Mouse (Mus musculus) midbrain, embryonic 10.5 days (tissue): Measurements from ENCODE around the gene Prex1. TPM values are rescaled to one million over a fixed set of nuclear protein-coding genes. Genes with fewer than 3 reads are reported as not detected.
"Not testable (repeated sequence)": the region's sequence is repeated elsewhere in the genome, so short reads cannot be mapped to it uniquely, and the experiment has no call there.

ENCODE experiments used
- DNase-seq: peaks from one replicate; pipeline ENCODE4 v3.0.0-alpha.2; 2017; ENCODE audit warnings: low spot score
- H3K27ac ChIP-seq: fragments of 300-500 bp; sonication (generic); replicated peaks from 2 replicates; pipeline ENCODE4 v1.5.1; 2016; ENCODE audit warnings: mild to moderate bottlenecking
- H3K27me3 ChIP-seq: fragments of 300-500 bp; sonication (generic); 2 replicates; pipeline ENCODE4 v1.6.1; 2016; ENCODE audit warnings: low read depth, mild to moderate bottlenecking; ENCODE audit not compliant: poor library complexity, severe bottlenecking
- H3K36me3 ChIP-seq: fragments of 300-500 bp; sonication (generic); 2 replicates; pipeline ENCODE4 v1.6.1; 2016; ENCODE audit warnings: mild to moderate bottlenecking, moderate library complexity
- H3K4me1 ChIP-seq: fragments of 300-500 bp; sonication (generic); 2 replicates; pipeline ENCODE4 v1.6.1; 2016
- H3K4me3 ChIP-seq: fragments of 300-500 bp; sonication (generic); 2 replicates; pipeline ENCODE4 v1.5.1; 2016; ENCODE audit warnings: mild to moderate bottlenecking, moderate library complexity
- H3K9me3 ChIP-seq: fragments of 300-500 bp; sonication (generic); replicated peaks from 2 replicates; pipeline ENCODE4 v1.6.1; 2016; ENCODE audit warnings: mild to moderate bottlenecking
- WGBS: fragments of 180-500 bp; shearing (Covaris S2); methylation state at CpG from one replicate; pipeline ENCODE4 v1.1.7; 2016; 5-methylcytosine and 5-hydroxymethylcytosine counted together
- polyA plus RNA-seq: library from polyadenylated mRNA; unstranded; fragments of >200 nt; fragmentation: Nextera tagmentation; extraction: Ambion mirVana; gene quantifications from 2 replicates; pipeline ENCODE4 v1.2.1, GENCODE M21; 2016

Gene Prex1
- polyA plus RNA-seq, 1 experiment from 2014 or later, result 32.3 TPM

DNA sequence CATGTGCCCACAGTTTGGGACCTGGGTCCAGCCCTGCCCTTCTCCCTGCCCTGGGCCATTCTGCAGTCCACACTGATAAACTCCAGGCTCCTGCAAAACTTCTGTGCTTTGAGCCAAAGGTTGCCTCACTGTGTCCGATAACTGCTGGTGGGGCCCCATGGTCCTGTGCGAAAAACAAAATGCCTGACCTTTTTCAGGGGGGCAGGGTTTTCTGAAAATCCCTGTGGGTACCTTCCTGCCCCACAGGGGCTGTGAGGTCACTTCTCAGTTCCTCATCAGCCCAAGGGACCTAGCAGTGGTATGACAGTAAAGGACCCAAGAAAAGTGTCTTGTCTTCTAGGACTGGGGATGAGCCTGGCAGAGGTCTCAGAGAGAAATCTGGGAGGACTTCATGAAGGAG, 19.2 kb upstream of the Prex1 start:
- Histone ChIP-seq H3K36me3 (no peaks in the 10 kb centered on the region), H3K4me3 (no peak overlapping the region), H3K4me1 (peaks cover 44% of the 10 kb centered on the region), H3K27me3 (no peaks in the 10 kb centered on the region), H3K27ac (no peak overlapping the region), H3K9me3 (no peaks in the 10 kb centered on the region)
- 93% methylated on average over 2 of the region's 2 CpGs for WGBS
- DNase-seq, result no peak

DNA sequence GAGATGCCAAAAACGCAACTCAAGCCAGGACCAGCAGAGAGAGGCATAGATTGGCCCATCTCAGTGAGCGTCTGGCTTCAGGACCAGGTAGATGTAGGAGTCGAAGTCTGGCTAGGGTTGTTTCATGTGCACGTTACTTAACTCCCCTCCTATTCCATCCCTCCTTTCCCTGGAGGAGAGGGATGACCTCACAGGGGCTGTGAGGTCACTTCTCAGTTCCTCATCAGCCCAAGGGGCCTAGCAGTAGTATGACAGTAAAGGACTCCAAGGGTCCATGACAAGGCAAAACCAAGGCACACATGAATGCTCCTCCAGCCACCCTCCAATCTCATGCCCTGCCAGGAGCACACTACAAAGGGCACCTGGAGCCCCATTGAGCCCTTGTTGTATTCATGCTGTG, 18.5 kb upstream of the Prex1 start:
- Histone ChIP-seq H3K9me3 (no peaks in the 10 kb centered on the region), H3K4me3 (no peak overlapping the region), H3K4me1 (peaks cover 46% of the 10 kb centered on the region), H3K36me3 (no peaks in the 10 kb centered on the region), H3K27me3 (no peaks in the 10 kb centered on the region), H3K27ac (no peak overlapping the region)
- 93% methylated on average over 4 of the region's 4 CpGs for WGBS
- no peak for DNase-seq

DNA sequence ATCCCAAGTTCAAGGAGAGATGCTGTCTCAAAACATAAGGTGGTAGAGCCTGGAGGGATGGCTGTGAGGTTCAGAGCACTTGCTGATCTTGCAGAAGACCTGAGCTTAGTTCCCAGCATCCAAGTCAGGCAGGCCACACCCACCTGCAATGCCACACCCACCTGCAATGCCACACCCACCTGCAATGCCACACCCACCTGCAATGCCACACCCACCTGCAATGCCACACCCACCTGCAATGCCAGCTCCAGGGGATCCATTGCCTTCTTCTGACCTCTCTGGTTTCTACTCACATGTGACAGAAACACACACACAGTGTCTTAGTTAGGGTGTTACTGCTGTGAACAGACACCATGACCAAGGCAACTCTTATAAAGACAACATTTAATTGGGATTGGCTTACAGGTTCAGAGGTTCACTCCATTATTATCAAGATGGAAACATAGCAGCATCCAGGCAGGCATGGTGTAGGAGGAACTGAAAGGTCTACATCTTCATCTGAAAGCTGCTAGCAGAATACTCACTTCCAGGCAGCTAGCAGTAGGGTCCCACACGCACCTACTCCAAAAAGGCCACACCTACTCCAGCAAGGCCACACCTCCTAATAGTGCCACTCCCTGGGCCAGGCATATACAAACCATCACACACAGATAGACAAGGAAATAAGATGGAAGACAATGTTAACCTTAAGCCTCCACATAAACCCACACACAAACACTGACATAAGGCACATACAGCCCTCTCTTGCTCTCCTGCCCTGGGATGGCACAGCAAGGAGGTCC, 17.7 kb upstream of the Prex1 start:
- DNase-seq, H3K36me3 ChIP-seq, H3K27me3 ChIP-seq, H3K9me3 ChIP-seq, H3K4me3 ChIP-seq: not testable (repeated sequence)
- Histone ChIP-seq H3K4me1 (peaks cover 46% of the 10 kb centered on the region), H3K27ac (peak overlapping the region; percentile 86)
- 79% methylated on average over 1 of the region's 1 CpGs for WGBS

DNA sequence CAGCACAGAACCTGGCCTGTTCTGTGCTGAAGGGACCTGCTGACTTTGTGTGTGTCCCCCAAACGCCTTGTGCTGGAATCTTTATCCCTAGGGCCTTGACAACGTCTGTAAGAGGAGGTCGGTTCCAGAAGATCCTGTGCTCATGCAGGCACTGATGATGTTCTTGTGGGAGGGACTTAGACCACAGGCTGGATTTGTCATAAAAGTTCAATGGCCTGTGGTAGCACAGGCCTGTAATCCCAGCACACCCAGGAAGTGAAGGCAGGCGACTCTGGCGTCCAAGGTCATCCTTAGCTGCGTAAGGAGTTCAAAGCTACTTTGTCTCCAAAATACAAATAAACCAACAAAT, 16.9 kb upstream of the Prex1 start:
- peaks cover 40% of the 10 kb centered on the region for H3K4me1 ChIP-seq
- H3K27ac ChIP-seq, result peak overlapping the region; percentile 86
- H3K9me3 ChIP-seq, result no peaks in the 10 kb centered on the region
- H3K36me3 ChIP-seq, result no peaks in the 10 kb centered on the region
- H3K4me3 ChIP-seq, result no peak overlapping the region
- WGBS, result 63% methylated on average over 6 of the region's 6 CpGs
- H3K27me3 ChIP-seq, result no peaks in the 10 kb centered on the region
- no peak for DNase-seq

DNA sequence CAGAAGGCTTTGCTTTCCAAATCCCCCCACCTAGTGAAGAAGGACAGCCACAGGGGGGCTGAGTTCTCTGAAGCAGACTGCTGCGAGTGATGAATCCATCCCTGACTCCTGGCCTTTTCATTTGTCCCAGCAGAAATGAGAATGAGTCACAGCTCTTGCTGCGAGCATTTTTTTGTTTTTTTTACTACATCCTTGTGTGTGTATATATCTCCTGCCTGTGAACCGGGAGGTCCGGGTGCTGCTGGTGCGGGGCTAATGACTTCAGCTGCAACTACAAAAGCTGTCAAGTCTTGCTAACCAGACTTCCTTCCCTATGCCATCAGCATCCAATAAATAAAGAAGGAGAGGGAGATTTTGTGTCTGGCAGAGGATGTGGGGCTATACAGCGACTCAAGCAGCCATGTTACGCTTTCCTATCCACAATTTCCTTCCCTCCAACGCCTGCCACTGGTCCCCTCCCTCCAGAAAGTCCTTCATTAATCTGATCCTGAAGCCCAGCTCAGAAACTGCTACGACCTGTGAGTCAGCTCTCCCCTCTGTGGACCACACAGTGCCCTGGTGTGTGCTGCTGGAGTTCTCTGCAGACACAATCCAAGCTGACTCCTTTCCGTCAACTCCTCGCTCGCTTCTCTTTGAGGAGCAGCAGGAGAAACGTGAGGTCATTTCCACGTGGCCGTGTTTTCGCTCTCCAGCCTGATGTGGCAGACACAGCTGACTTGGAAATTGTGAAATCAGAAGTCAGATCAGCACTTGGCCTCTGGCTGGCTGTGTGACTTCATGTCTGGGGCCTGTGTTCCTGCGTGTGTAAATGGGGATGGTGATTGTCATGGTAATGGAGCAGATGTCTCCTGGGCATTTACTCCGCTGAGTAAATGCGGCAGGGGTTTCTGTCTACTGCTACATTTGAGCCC, 16.3 kb upstream of the Prex1 start:
- 38% methylated on average over 19 of the region's 19 CpGs for WGBS
- Histone ChIP-seq H3K4me3 (peak overlapping the region; percentile 10; the same call in 1 of the 2 replicates), H3K4me1 (peaks cover 35% of the 10 kb centered on the region), H3K27ac (peak overlapping the region; percentile 86), H3K36me3 (no peaks in the 10 kb centered on the region), H3K9me3 (no peaks in the 10 kb centered on the region), H3K27me3 (no peaks in the 10 kb centered on the region)
- DNase-seq, result peak; percentile 54

DNA sequence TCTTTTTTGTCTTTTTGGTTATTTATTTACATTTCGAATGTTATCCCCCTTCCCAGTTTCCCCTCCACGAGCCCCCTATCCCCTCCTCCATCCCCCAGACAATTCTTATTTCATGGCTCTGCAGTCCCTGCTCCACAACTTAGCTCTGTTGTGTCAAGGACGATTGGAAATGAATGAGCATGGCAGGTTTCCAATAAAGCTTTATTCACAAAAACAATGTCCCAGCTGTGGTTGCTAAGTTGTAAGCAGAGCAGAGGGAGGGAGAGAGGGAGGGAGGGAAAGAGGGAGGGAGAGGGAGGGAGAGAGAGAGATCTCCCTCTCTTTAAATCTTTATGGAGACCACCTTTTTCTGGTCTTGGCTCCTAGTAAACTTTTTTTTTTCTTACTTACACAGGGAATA, 15.4 kb upstream of the Prex1 start:
- H3K4me1 ChIP-seq, result peaks cover 35% of the 10 kb centered on the region
- 51% methylated on average over 3 of the region's 3 CpGs for WGBS
- H3K36me3 ChIP-seq, result no peaks in the 10 kb centered on the region
- DNase-seq, result no peak
- H3K27ac ChIP-seq, result peak overlapping the region; percentile 86; the same call in 1 of the 2 replicates
- H3K27me3 ChIP-seq, result no peaks in the 10 kb centered on the region
- H3K4me3 ChIP-seq, result no peak overlapping the region
- H3K9me3 ChIP-seq, result no peaks in the 10 kb centered on the region

DNA sequence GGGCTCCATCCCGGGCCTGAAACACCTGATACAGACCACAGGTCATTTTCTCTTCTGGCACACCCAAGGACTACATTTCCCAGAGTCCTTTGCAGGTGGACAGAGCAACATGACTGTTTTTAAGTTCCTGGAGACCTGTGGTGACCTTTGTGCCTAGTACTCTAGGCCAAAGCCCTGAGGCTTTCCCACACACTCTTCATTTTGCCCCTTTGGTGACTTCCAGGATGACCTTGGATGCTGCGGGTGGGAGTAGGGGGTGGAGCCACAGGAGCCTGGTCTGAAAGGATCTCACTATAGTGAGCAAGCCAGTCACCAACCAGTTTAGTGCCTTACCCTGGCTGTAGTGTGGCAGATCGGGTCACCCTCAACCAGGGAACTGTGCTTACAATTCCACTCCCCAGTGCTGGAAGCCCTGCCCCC, 14.6 kb upstream of the Prex1 start:
- Histone ChIP-seq H3K27ac (peak overlapping the region; percentile 70), H3K27me3 (no peaks in the 10 kb centered on the region), H3K9me3 (no peaks in the 10 kb centered on the region), H3K4me3 (no peak overlapping the region), H3K36me3 (no peaks in the 10 kb centered on the region), H3K4me1 (peaks cover 35% of the 10 kb centered on the region)
- 59% methylated on average over 3 of the region's 3 CpGs for WGBS
- DNase-seq, result no peak

DNA sequence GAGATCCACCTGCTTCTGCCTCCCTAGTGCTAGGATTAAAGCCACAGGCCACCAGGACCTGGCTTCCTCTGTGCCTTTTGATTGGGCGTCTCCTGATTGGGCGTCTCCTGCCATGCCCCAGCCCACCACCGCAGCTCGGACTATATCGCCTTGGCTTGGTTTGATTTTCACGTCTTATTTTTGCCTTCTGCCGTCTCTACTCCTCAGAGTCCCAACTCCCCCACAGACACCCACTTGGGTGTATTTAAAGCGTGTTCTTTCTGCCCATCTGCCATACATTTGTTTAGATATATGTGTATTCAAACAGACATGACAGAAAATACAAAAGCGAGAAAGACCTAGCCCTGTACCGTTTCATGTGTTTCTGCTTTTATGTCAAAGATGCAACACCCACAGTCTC, 14.2 kb upstream of the Prex1 start:
- H3K9me3 ChIP-seq, result no peaks in the 10 kb centered on the region
- H3K4me3 ChIP-seq, result no peak overlapping the region
- H3K36me3 ChIP-seq, result no peaks in the 10 kb centered on the region
- peaks cover 35% of the 10 kb centered on the region for H3K4me1 ChIP-seq
- no peak for DNase-seq
- WGBS, result 82% methylated on average over 10 of the region's 10 CpGs
- H3K27me3 ChIP-seq, result no peaks in the 10 kb centered on the region
- peak overlapping the region; percentile 70; the same call in 1 of the 2 replicates for H3K27ac ChIP-seq

DNA sequence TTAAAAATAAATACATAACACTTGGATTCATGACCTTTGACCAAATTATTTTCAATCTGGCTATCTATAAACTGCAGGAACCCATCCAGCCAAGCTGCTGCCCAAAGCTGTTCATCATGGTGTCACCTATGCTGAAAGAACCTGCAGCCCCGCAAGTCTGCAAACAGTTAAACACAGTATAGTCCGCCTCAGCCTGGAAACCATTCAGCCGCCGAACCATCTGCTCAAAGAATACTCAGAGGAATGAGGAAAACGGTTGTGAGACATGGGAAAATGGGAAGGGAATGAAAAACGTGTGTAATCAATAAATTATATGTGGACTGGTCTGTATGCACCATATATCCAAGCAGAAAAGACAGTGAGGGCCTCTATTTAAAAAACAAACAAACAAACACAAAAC, 13.3 kb upstream of the Prex1 start:
- Histone ChIP-seq H3K9me3 (no peaks in the 10 kb centered on the region), H3K4me1 (peaks cover 35% of the 10 kb centered on the region), H3K27me3 (no peaks in the 10 kb centered on the region), H3K36me3 (no peaks in the 10 kb centered on the region), H3K27ac (no peak overlapping the region), H3K4me3 (no peak overlapping the region)
- 75% methylated on average over 6 of the region's 6 CpGs for WGBS
- no peak for DNase-seq

DNA sequence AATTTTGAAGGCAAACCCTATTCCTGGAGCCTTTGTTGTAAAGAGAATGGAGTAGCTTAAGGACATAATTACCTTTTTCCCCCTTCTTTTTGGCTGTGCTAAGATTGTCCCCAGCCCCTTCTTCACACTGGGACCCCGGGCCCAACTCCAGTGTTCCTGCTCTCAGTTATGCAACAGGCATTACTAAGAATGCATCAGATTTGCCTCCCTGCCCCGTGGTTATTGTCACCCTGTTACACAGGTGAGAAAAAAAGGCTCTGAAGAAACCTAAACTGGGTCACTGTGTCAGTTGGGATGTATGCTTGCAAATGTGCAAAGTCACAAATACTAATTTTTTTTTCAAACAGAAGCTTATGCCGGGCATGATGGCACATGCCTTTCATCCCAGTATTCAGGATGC, 6.8 kb upstream of the Prex1 start:
- no peak for DNase-seq
- no peaks in the 10 kb centered on the region for H3K9me3 ChIP-seq
- no peak overlapping the region for H3K4me3 ChIP-seq
- H3K4me1 ChIP-seq, result peaks cover 29% of the 10 kb centered on the region
- H3K36me3 ChIP-seq, result no peaks in the 10 kb centered on the region
- H3K27ac ChIP-seq, result no peak overlapping the region
- 78% methylated on average over 3 of the region's 3 CpGs for WGBS
- peaks cover 10% of the 10 kb centered on the region; the same call in 1 of the 2 replicates for H3K27me3 ChIP-seq

DNA sequence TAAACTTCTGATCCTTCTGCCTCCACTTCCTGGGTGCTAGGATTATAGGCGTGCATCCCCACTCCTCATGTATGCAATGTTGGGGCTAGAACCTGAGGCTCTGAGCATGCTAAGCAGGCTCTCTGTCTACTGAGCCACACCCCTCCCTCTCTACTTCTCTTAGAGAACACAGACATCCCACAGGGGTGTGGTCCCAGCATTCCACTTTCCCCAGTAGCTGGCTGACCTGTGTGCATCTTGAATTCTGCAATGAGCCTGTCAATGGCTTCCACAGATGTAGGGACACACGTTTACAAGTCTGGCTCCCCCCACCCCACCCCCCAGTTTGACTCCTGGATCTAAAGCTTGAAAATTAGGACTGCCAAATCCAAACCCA, 6.3 kb upstream of the Prex1 start:
- peaks cover 34% of the 10 kb centered on the region for H3K4me1 ChIP-seq
- H3K4me3 ChIP-seq, result no peak overlapping the region
- no peaks in the 10 kb centered on the region for H3K9me3 ChIP-seq
- H3K27me3 ChIP-seq, result peaks cover 15% of the 10 kb centered on the region
- H3K27ac ChIP-seq, result no peak overlapping the region
- no peak for DNase-seq
- no peaks in the 10 kb centered on the region for H3K36me3 ChIP-seq
- WGBS, result 77% methylated on average over 2 of the region's 2 CpGs

DNA sequence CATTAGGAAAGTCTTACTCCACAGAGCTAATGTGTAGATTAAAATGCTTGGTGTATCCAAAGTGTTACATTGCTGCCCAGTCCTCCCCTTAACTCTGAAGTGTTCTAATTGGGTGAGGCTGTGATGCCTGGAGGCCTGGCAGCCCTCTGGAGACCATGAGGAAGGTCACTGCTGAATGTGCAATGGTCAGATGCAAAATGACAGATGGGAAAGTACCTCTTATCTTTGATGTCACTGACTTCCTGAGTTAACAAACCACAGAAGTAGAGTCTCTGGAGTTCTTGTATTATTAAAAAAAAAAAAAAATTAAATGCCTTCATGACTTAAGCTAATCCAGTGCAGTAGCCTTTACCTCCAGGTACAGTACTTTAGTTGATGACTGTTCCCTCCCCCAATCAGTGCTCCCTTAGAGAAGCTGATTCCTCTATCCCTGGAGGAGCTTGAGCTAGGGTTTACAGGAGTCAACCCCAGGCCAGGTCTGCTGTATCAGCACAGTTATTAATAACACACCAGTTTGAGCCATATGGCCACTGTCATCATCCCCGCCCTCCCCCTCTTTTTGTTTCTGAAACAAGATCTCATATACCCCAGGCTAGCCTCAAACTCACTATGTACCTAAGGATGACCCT, 5.8 kb upstream of the Prex1 start:
- no peak for DNase-seq
- Histone ChIP-seq H3K27ac (no peak overlapping the region), H3K4me1 (peaks cover 39% of the 10 kb centered on the region), H3K4me3 (no peak overlapping the region), H3K9me3 (no peaks in the 10 kb centered on the region), H3K27me3 (peaks cover 20% of the 10 kb centered on the region), H3K36me3 (no peaks in the 10 kb centered on the region)
- WGBS, result 96% methylated on average over 1 of the region's 1 CpGs
